Mouse (Mus musculus) MEL (cell line): ENCODE results near the gene Fbxl16.

Source experiments
- CTCF ChIP-seq, 3 experiments: IDR thresholded peaks in 2 of 3; conservative IDR thresholded peaks in 1 of 3; 2 replicates each; pipeline ENCODE4 v1.5.1; 2011 to 2012; ENCODE audit warnings: low read length in 3 of 3, low read depth in 2 of 3, mild to moderate bottlenecking in 2 of 3, improper control_type of control experiment in 1 of 3, inconsistent platforms in 1 of 3, mixed read lengths in 1 of 3, moderate library complexity in 1 of 3; ENCODE audit not compliant: control insufficient read depth in 1 of 3, insufficient read depth in 1 of 3, poor library complexity in 1 of 3, severe bottlenecking in 1 of 3
- EP300 ChIP-seq, 2 experiments: IDR thresholded peaks; 2 replicates each; pipeline ENCODE4 v1.6.1; 2011; ENCODE audit warnings: improper control_type of control experiment in 2 of 2, low read length in 2 of 2, low read depth in 1 of 2, mild to moderate bottlenecking in 1 of 2
- GATA1 ChIP-seq: IDR thresholded peaks from 2 replicates; pipeline ENCODE4 v1.6.1; 2011; ENCODE audit warnings: low read depth, low read length, improper control_type of control experiment
- HCFC1 ChIP-seq: IDR thresholded peaks from 2 replicates; pipeline ENCODE4 v1.6.1; 2012; ENCODE audit warnings: low read depth, mild to moderate bottlenecking, inconsistent platforms, low read length, improper control_type of control experiment, moderate library complexity
- POLR2A ChIP-seq, 2 experiments: IDR thresholded peaks; 2 replicates each; pipeline ENCODE4 v1.6.1; 2011 to 2012; ENCODE audit warnings: low read length in 2 of 2, mild to moderate bottlenecking in 2 of 2, control low read depth in 1 of 2, improper control_type of control experiment in 1 of 2, low read depth in 1 of 2, moderate library complexity in 1 of 2; ENCODE audit not compliant: control insufficient read depth in 1 of 2, insufficient read depth in 1 of 2, poor library complexity in 1 of 2
- POLR2AphosphoS2 ChIP-seq: IDR thresholded peaks from 2 replicates; pipeline ENCODE4 v1.6.1; 2011; ENCODE audit warnings: low read length, improper control_type of control experiment
- RCOR1 ChIP-seq: IDR thresholded peaks from 2 replicates; pipeline ENCODE4 v1.6.1; 2012; ENCODE audit warnings: low read depth, mild to moderate bottlenecking, inconsistent platforms, low read length, improper control_type of control experiment

DNA sequence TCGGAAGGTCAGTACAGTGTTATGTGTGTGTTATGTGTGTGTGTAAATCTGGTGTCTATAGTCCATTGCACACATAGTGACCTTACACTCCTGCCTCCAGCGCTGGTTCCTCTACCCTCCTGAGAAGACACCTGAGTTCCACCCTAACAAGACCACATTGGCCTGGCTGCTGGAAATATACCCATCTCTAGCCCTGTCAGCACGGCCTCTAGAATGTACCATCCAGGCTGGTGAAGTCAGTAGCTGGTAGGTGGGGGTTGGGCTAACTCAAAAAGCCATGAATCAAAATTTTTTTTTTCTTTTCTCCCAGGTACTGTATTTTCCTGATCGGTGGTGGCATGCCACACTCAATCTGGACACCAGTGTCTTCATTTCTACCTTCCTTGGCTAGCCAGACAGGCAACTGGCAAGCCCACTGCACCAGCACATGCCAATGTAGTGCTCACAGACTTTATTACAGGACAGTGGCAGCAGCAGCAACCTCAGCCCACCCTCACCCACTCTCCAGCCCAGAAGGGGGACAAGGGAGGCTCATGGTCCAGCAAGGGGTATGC is 21.4 kb downstream of the Fbxl16 start:
- TF ChIP-seq CTCF (IDR thresholded peaks at IDR 0.05 in 2 of 3, conservative IDR thresholded peaks at IDR 0.05 in 1 of 3; ENCODE audit: control insufficient read depth in 1 of 3, insufficient read depth in 1 of 3, low read depth in 2 of 3, low read length in 3 of 3, poor library complexity in 1 of 3, severe bottlenecking in 1 of 3) (no peak), RCOR1 (no peak), EP300 (IDR thresholded peaks at IDR 0.05; ENCODE audit: low read depth in 1 of 2, low read length in 2 of 2) (no peak), GATA1 (no peak), HCFC1 (no peak), POLR2AphosphoS2 (peak; percentile 41; the same call in 1 of the 2 replicates), POLR2A (IDR thresholded peaks at IDR 0.05; ENCODE audit: control insufficient read depth in 1 of 2, insufficient read depth in 1 of 2, low read depth in 1 of 2, low read length in 2 of 2, poor library complexity in 1 of 2) (no peak; a peak in 2 of 4 replicates)
